Mouse (Mus musculus): Measurements from ENCODE around the gene Tmprss3. TPM values are rescaled to one million over a fixed set of nuclear protein-coding genes. Genes with fewer than 3 reads are reported as not detected.

The Tmprss3 gene
- not detected for polyA plus RNA-seq (2021)

GRCm38 (mm10) chr17:31198877-31199276, at the start of gene Tmprss3:
Gene Tmprss3, minus strand, starts transcription at chr17:31198977.
- peaks cover 6% of the 10 kb centered on the region for H3K27me3 ChIP-seq
- ChIA-PET CTCF (no interaction called here), POLR2A (no interaction called here)
- in situ Hi-C loops (cut with MboI; ENCODE audit: low pct_unique_long_range_greater_than_20kb) = no loop called here
- DNase-seq (ENCODE audit: low read depth, low spot score) = no peak
- no peak for ATAC-seq
- no peak for TF ChIP-seq CTCF (IDR thresholded peaks at IDR 0.05)

- no peak for DNase-seq (ENCODE audit: low read depth, low spot score)
- peaks cover 10% of the 10 kb centered on the region for H3K27me3 ChIP-seq
- no peak for TF ChIP-seq CTCF (IDR thresholded peaks at IDR 0.05)
- ChIA-PET CTCF (no interaction called here), POLR2A (no interaction called here)
- no peak for ATAC-seq
- in situ Hi-C loops (cut with MboI; ENCODE audit: low pct_unique_long_range_greater_than_20kb) = no loop called here
Measured at GRCm38 (mm10) chr17:31247144-31247543, 48.4 kb upstream of the Tmprss3 start.

GRCm38 (mm10) chr17:31245321-31245720, 46.5 kb upstream of the Tmprss3 start:
- CTCF ChIA-PET = no interaction called here
- DNase-seq (ENCODE audit: low read depth, low spot score) (no peak), ATAC-seq (no peak)
- no peak for TF ChIP-seq CTCF (IDR thresholded peaks at IDR 0.05)
- POLR2A ChIA-PET = no interaction called here
- H3K27me3 ChIP-seq = peaks cover 10% of the 10 kb centered on the region
- in situ Hi-C loops (cut with MboI; ENCODE audit: low pct_unique_long_range_greater_than_20kb) = no loop called here

- no peaks in the 10 kb centered on the region for H3K27me3 ChIP-seq
- ATAC-seq = no peak
- DNase-seq (ENCODE audit: low read depth, low spot score) = no peak
- TF ChIP-seq CTCF (IDR thresholded peaks at IDR 0.05) = no peak
- POLR2A ChIA-PET = no interaction called here
- in situ Hi-C loops (cut with MboI; ENCODE audit: low pct_unique_long_range_greater_than_20kb) = no loop called here
- CTCF ChIA-PET = interaction anchor here (1.3 kb wide), 1 partner anchor 46 kb away, joined by 3 read pairs; no protein-coding TSS in a partner anchor
Measured at GRCm38 (mm10) chr17:31242764-31243163, 44.0 kb upstream of the Tmprss3 start.

GRCm38 (mm10) chr17:31241156-31241555, 42.4 kb upstream of the Tmprss3 start:
- ChIA-PET CTCF (no interaction called here), POLR2A (no interaction called here)
- ATAC-seq (no peak), DNase-seq (ENCODE audit: low read depth, low spot score) (no peak)
- H3K27me3 ChIP-seq = no peaks in the 10 kb centered on the region
- no peak for TF ChIP-seq CTCF (IDR thresholded peaks at IDR 0.05)
- in situ Hi-C loops (cut with MboI; ENCODE audit: low pct_unique_long_range_greater_than_20kb) = no loop called here

- ChIA-PET POLR2A (no interaction called here), CTCF (no interaction called here)
- ATAC-seq (no peak), DNase-seq (ENCODE audit: low read depth, low spot score) (no peak)
- H3K27me3 ChIP-seq = no peaks in the 10 kb centered on the region
- in situ Hi-C loops (cut with MboI; ENCODE audit: low pct_unique_long_range_greater_than_20kb) = no loop called here
- no peak for TF ChIP-seq CTCF (IDR thresholded peaks at IDR 0.05)
Measured at GRCm38 (mm10) chr17:31238234-31239020, 39.6 kb upstream of the Tmprss3 start.

- POLR2A ChIA-PET = no interaction called here
- in situ Hi-C loops (cut with MboI; ENCODE audit: low pct_unique_long_range_greater_than_20kb) = no loop called here
Measured at GRCm38 (mm10) chr17:31235915-31236314, 37.1 kb upstream of the Tmprss3 start.

GRCm38 (mm10) chr17:31232251-31233010, 33.7 kb upstream of the Tmprss3 start:
- TF ChIP-seq CTCF (IDR thresholded peaks at IDR 0.05) = no peak
- in situ Hi-C loops (cut with MboI; ENCODE audit: low pct_unique_long_range_greater_than_20kb) = no loop called here
- DNase-seq (ENCODE audit: low read depth, low spot score) (no peak), ATAC-seq (no peak)
- POLR2A ChIA-PET = no interaction called here
- peaks cover 6% of the 10 kb centered on the region for H3K27me3 ChIP-seq
- CTCF ChIA-PET = no interaction called here

More at GRCm38 (mm10) chr17:31235915-31236314, 37.1 kb upstream of the Tmprss3 start:
- DNase-seq (ENCODE audit: low read depth, low spot score) (no peak), ATAC-seq (no peak)
- CTCF ChIA-PET = no interaction called here
- no peak for TF ChIP-seq CTCF (IDR thresholded peaks at IDR 0.05)
- no peaks in the 10 kb centered on the region for H3K27me3 ChIP-seq

- no peak for TF ChIP-seq CTCF (IDR thresholded peaks at IDR 0.05)
- no peak for DNase-seq (ENCODE audit: low read depth, low spot score)
- POLR2A ChIA-PET = no interaction called here
- in situ Hi-C loops (cut with MboI; ENCODE audit: low pct_unique_long_range_greater_than_20kb) = no loop called here
- CTCF ChIA-PET = no interaction called here
- no peak for ATAC-seq
- H3K27me3 ChIP-seq = peaks cover 9% of the 10 kb centered on the region
Measured at GRCm38 (mm10) chr17:31231780-31232179, 33.0 kb upstream of the Tmprss3 start.

- DNase-seq (ENCODE audit: low read depth, low spot score) (no peak), ATAC-seq (no peak)
Measured at GRCm38 (mm10) chr17:31226931-31227330, 28.2 kb upstream of the Tmprss3 start.

GRCm38 (mm10) chr17:31226368-31226767, 27.6 kb upstream of the Tmprss3 start:
- H3K27me3 ChIP-seq = peaks cover 9% of the 10 kb centered on the region
- DNase-seq (ENCODE audit: low read depth, low spot score) = no peak
- no peak for TF ChIP-seq CTCF (IDR thresholded peaks at IDR 0.05)
- CTCF ChIA-PET = no interaction called here
- in situ Hi-C loops (cut with MboI; ENCODE audit: low pct_unique_long_range_greater_than_20kb) = no loop called here
- no peak for ATAC-seq
- POLR2A ChIA-PET = interaction anchor here (0.6 kb wide), 1 partner anchor 16 kb away, joined by 3 read pairs; no protein-coding TSS in a partner anchor

More at GRCm38 (mm10) chr17:31226931-31227330, 28.2 kb upstream of the Tmprss3 start:
- in situ Hi-C loops (cut with MboI; ENCODE audit: low pct_unique_long_range_greater_than_20kb) = no loop called here
- no peak for TF ChIP-seq CTCF (IDR thresholded peaks at IDR 0.05)
- POLR2A ChIA-PET = no interaction called here
- CTCF ChIA-PET = no interaction called here
- H3K27me3 ChIP-seq = peaks cover 9% of the 10 kb centered on the region

All from Patski (cell line).